Mouse (Mus musculus): ENCODE data around the gene Kif18b.

DNA sequence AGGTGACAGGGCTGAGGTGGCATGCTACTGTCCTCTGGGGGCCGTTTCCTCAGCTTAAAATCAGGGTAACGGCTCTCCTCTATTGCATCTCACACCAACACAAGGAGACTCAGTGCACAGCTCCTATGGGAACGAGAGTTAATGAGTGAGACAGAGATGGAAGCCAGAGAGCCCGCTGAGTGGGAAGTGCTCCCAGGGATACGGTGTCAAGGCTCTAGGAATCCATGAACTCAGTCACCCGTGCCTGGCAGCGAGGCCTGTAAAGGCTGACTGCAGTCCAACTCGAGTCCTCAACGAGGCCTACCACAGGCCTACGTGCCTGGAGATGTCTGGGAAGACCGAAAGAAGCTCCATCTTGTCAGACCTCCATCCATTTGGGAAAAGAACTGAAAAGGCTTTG lies 66.0 kb downstream of the Kif18b start:
- no peak for TF ChIP-seq CTCF (IDR thresholded peaks at IDR 0.05; ENCODE audit: borderline replicate concordance, insufficient read depth, low read length)
- TF ChIP-seq POLR2A (IDR thresholded peaks at IDR 0.05; ENCODE audit: low read depth, low read length): no peak
